Comparison of ENCODE assay signal across 12 mouse cellular contexts in genomic region chr13:58469731-58470130, GRCm38 (mm10).
A peak's percentile ranks its signal among the peaks of the same experiment; 100 is the strongest.
DNase-seq lines count a peak whose midpoint lies in the region; ATAC-seq and TF ChIP-seq lines count a peak whose summit lies in the region.
"Had no signal": no experiment of that assay in that cellular context is flagged by ENCODE, and none has a peak within 500 bp of the region (broad histone marks: within the 10 kb centered on the region; RNA-seq: fewer than 3 reads in every experiment).

No protein-coding gene starts in this region.

- H3K9ac ChIP-seq in kidney, embryonic 14.5 days (ENCODE audit: low read depth, low read length) = no peak overlapping the region
- H3K9ac ChIP-seq: embryonic facial prominence, embryonic 12.5 days; limb, embryonic 13.5 days had no signal

- 61% methylated on average over 6 of the region's 6 CpGs for WGBS in kidney, adult 2 months
- 23% methylated on average over 6 of the region's 6 CpGs for WGBS in kidney, embryonic 14.5 days

- no peak for ATAC-seq in kidney, embryonic 14.5 days (ENCODE audit: low FRiP score, low TSS enrichment)
- ATAC-seq: Patski had no signal

- H3K4me3 ChIP-seq in kidney, adult 2 months (ENCODE audit: insufficient read depth, low read depth, low read length) = no peak overlapping the region
- H3K4me3 ChIP-seq in kidney, embryonic 14.5 days (ENCODE audit: low read length) = no peak overlapping the region
- H3K4me3 ChIP-seq: embryonic facial prominence, embryonic 12.5 days; limb, embryonic 13.5 days had no signal

- H3K27ac ChIP-seq in kidney, adult 2 months (ENCODE audit: insufficient read depth, low read depth, low read length) = no peak overlapping the region
- no peak overlapping the region for H3K27ac ChIP-seq in kidney, embryonic 14.5 days (ENCODE audit: low read depth, low read length)
- H3K27ac ChIP-seq: embryonic facial prominence, embryonic 12.5 days; limb, embryonic 13.5 days had no signal

- no peaks in the 10 kb centered on the region for H3K9me3 ChIP-seq in kidney, embryonic 14.5 days (ENCODE audit: control insufficient read depth, low read length)
- H3K9me3 ChIP-seq: embryonic facial prominence, embryonic 12.5 days; limb, embryonic 13.5 days had no signal

- no peaks in the 10 kb centered on the region for H3K4me1 ChIP-seq in kidney, adult 2 months (ENCODE audit: control insufficient read depth, insufficient read depth, low read length)
- no peaks in the 10 kb centered on the region for H3K4me1 ChIP-seq in kidney, embryonic 14.5 days (ENCODE audit: control insufficient read depth, insufficient read depth, low read length)

- DNase-seq in adrenal gland, adult 2 months = peak; percentile 39
- no peak for DNase-seq in adrenal gland, adult 18-20 months (ENCODE audit: low spot score in 2 of 2)
- DNase-seq in kidney, adult 2 months = peak; percentile 53
- peak; percentile 86 for DNase-seq in embryo, embryonic 10.5 days (ENCODE audit: low spot score)
- peak; percentile 14 for DNase-seq in lung, postnatal 10 days
- DNase-seq in layer of hippocampus, adult 9-11 months = no peak
- DNase-seq in spleen, postnatal 4 days (ENCODE audit: low spot score in 2 of 2) = no peak
- DNase-seq: heart, postnatal 36 days had no signal

- no peaks in the 10 kb centered on the region for H3K36me3 ChIP-seq in kidney, adult 2 months (ENCODE audit: control insufficient read depth, insufficient read depth, low read length)
- H3K36me3 ChIP-seq in kidney, embryonic 14.5 days (ENCODE audit: control insufficient read depth, insufficient read depth, low read length) = no peaks in the 10 kb centered on the region
- H3K36me3 ChIP-seq: embryonic facial prominence, embryonic 12.5 days; limb, embryonic 13.5 days had no signal

- no peak for TF ChIP-seq POLR2A in kidney, adult 2 months (IDR thresholded peaks at IDR 0.05; ENCODE audit: low read depth, low read length)

- TF ChIP-seq CTCF in kidney, adult 2 months (conservative IDR thresholded peaks at IDR 0.05; ENCODE audit: insufficient read depth, insufficient read length, low read depth, low read length) = no peak

- no peaks in the 10 kb centered on the region for H3K27me3 ChIP-seq in kidney, adult 2 months (replicated peaks; ENCODE audit: control insufficient read depth, insufficient read depth, low read length)
- peaks cover 20% of the 10 kb centered on the region; the same call in 1 of the 2 replicates for H3K27me3 ChIP-seq in kidney, embryonic 14.5 days (ENCODE audit: control insufficient read depth, insufficient read depth, low read length)
- H3K27me3 ChIP-seq: Patski had no signal

- no peak overlapping the region for H3K4me2 ChIP-seq in kidney, embryonic 14.5 days (replicated peaks; ENCODE audit: low read depth, low read length)
- H3K4me2 ChIP-seq: embryonic facial prominence, embryonic 12.5 days; limb, embryonic 13.5 days had no signal

Comparison
In these comparisons a context has a peak if more than half of its experiments do, and no peak if none do; other contexts are left out.
1. DNase-seq: peak in adrenal gland, adult 2 months (single experiment), kidney, adult 2 months (single experiment), embryo, embryonic 10.5 days (single experiment) and lung, postnatal 10 days (single experiment); none in adrenal gland, adult 18-20 months (0 of 2), layer of hippocampus, adult 9-11 months (single experiment) and spleen, postnatal 4 days (0 of 2).